Comparison of ENCODE assay signal across 8 mouse cellular contexts in genomic region chr8:104591856-104592255, GRCm38 (mm10). TPM values are rescaled to one million over a fixed set of nuclear protein-coding genes. Genes with fewer than 3 reads are reported as not detected.
DNase-seq lines count a peak whose midpoint lies in the region; ATAC-seq and TF ChIP-seq lines count a peak whose summit lies in the region.

No protein-coding gene starts in this region.

- WGBS in heart, embryonic 10.5 days = 7% methylated on average over 9 of the region's 9 CpGs
- 4% methylated on average over 9 of the region's 9 CpGs for WGBS in forebrain, postnatal 0 days
- 7% methylated on average over 9 of the region's 9 CpGs for WGBS in liver, embryonic 16.5 days (ENCODE audit: insufficient replicate concordance)

- peak overlapping the region; percentile 75 for H3K4me3 ChIP-seq in heart, embryonic 10.5 days
- peak overlapping the region; percentile 70 for H3K4me3 ChIP-seq in ES-Bruce4 (ENCODE audit: low read depth, low read length)
- H3K4me3 ChIP-seq in forebrain, postnatal 0 days (ENCODE audit: low read depth, low read length) = peak overlapping the region; percentile 79
- H3K4me3 ChIP-seq in liver, embryonic 16.5 days (ENCODE audit: low read depth, low read length) = peak overlapping the region; percentile 63

- TF ChIP-seq POLR2A in ES-Bruce4 (IDR thresholded peaks at IDR 0.05; ENCODE audit: insufficient read depth, low read length) = no peak

- no peak for DNase-seq in heart, embryonic 10.5 days (ENCODE audit: low spot score)
- no peak for DNase-seq in heart, postnatal 25 days (ENCODE audit: low spot score)
- no peak for DNase-seq in forebrain, postnatal 0 days
- no peak for DNase-seq in urinary bladder, adult 2 months (ENCODE audit: low spot score)
- DNase-seq in retina, postnatal 1 day = no peak
- DNase-seq in left cerebral cortex, adult 11 months (ENCODE audit: low spot score) = no peak

- TF ChIP-seq EP300 in ES-Bruce4 (IDR thresholded peaks at IDR 0.05; ENCODE audit: insufficient read depth, low read depth, low read length) = no peak

- no peaks in the 10 kb centered on the region for H3K27me3 ChIP-seq in heart, embryonic 10.5 days (ENCODE audit: insufficient read depth, poor library complexity, severe bottlenecking)
- no peaks in the 10 kb centered on the region; the same call in 1 of the 2 replicates for H3K27me3 ChIP-seq in ES-Bruce4 (ENCODE audit: control insufficient read depth, insufficient read depth, low read length, poor library complexity, severe bottlenecking)
- no peaks in the 10 kb centered on the region for H3K27me3 ChIP-seq in forebrain, postnatal 0 days (ENCODE audit: insufficient read depth, low read length)
- H3K27me3 ChIP-seq in liver, embryonic 16.5 days (ENCODE audit: control insufficient read depth, insufficient read depth, low read depth, low read length) = no peaks in the 10 kb centered on the region

- H3K9ac ChIP-seq in ES-Bruce4 (ENCODE audit: low read depth, poor library complexity, severe bottlenecking) = peak overlapping the region; percentile 54
- H3K9ac ChIP-seq in forebrain, postnatal 0 days = peak overlapping the region; percentile 74
- peak overlapping the region; percentile 52 for H3K9ac ChIP-seq in liver, embryonic 16.5 days (ENCODE audit: low read depth, low read length)

- H3K27ac ChIP-seq in heart, embryonic 10.5 days = peak overlapping the region; percentile 81
- no peak overlapping the region for H3K27ac ChIP-seq in ES-Bruce4 (ENCODE audit: insufficient read depth, low read length)
- H3K27ac ChIP-seq in forebrain, postnatal 0 days (ENCODE audit: low read depth, low read length) = peak overlapping the region; percentile 84
- H3K27ac ChIP-seq in liver, embryonic 16.5 days (ENCODE audit: low read length) = peak overlapping the region; percentile 74

- TF ChIP-seq CTCF in ES-Bruce4 (IDR thresholded peaks at IDR 0.05; ENCODE audit: low read depth, low read length) = no peak
- TF ChIP-seq CTCF in forebrain, postnatal 0 days (IDR thresholded peaks at IDR 0.05; ENCODE audit: low read depth) = no peak

- ATAC-seq in forebrain, postnatal 0 days = no peak
- 0 out of 2 replicates have a peak, but pooled peaks have one; percentile 24 for ATAC-seq in liver, embryonic 16.5 days (ENCODE audit: low read depth)

- peaks cover 14% of the 10 kb centered on the region for H3K4me1 ChIP-seq in heart, embryonic 10.5 days
- peaks cover 2% of the 10 kb centered on the region for H3K4me1 ChIP-seq in ES-Bruce4 (ENCODE audit: control insufficient read depth, insufficient read depth, low read length)
- peaks cover 4% of the 10 kb centered on the region for H3K4me1 ChIP-seq in forebrain, postnatal 0 days (ENCODE audit: insufficient read depth)
- H3K4me1 ChIP-seq in liver, embryonic 16.5 days (ENCODE audit: control insufficient read depth, low read depth, low read length) = peaks cover 14% of the 10 kb centered on the region

- intact Hi-C loops in heart, postnatal 25 days (cut with DNase I) = no loop called here

- H3K9me3 ChIP-seq in heart, embryonic 10.5 days = no peaks in the 10 kb centered on the region
- no peaks in the 10 kb centered on the region for H3K9me3 ChIP-seq in ES-Bruce4 (replicated peaks; ENCODE audit: control insufficient read depth, insufficient read depth, low read length, poor library complexity, severe bottlenecking)
- H3K9me3 ChIP-seq in forebrain, postnatal 0 days (ENCODE audit: low read length) = no peaks in the 10 kb centered on the region
- no peaks in the 10 kb centered on the region for H3K9me3 ChIP-seq in liver, embryonic 16.5 days (replicated peaks; ENCODE audit: control insufficient read depth, low read length)

- H3K36me3 ChIP-seq in heart, embryonic 10.5 days = peaks cover 30% of the 10 kb centered on the region
- H3K36me3 ChIP-seq in ES-Bruce4 (ENCODE audit: control insufficient read depth, insufficient read depth, low read length, poor library complexity, severe bottlenecking) = peaks cover 34% of the 10 kb centered on the region
- peaks cover 21% of the 10 kb centered on the region for H3K36me3 ChIP-seq in forebrain, postnatal 0 days (ENCODE audit: insufficient read depth)
- peaks cover 14% of the 10 kb centered on the region for H3K36me3 ChIP-seq in liver, embryonic 16.5 days (ENCODE audit: control insufficient read depth, insufficient read depth)

- H3K4me2 ChIP-seq in forebrain, postnatal 0 days (ENCODE audit: low read depth) = peak overlapping the region; percentile 90
- peak overlapping the region; percentile 69 for H3K4me2 ChIP-seq in liver, embryonic 16.5 days (ENCODE audit: low read depth, low read length)

RNA-seq across cellular contexts. Expression of gene Pdp2, which starts 0.6 kb away (rescaled TPM):
- 10.9 and 11.0 TPM in 2 replicates for polyA plus RNA-seq in heart, embryonic 10.5 days (2016; fragmentation: Nextera tagmentation; extraction: Ambion mirVana)
- total RNA-seq in heart, postnatal 25 days (2021) = 10 to 100 TPM; 20.1 to 29.0 TPM
- 12.1 and 13.0 TPM in 2 replicates for polyA plus RNA-seq in ES-Bruce4 (2011; ENCODE audit: insufficient read depth, insufficient read length, low read depth, missing spikeins)
- 11.8 and 13.2 TPM in 2 replicates for total RNA-seq in forebrain, postnatal 0 days (2014; rRNA removed)
- polyA plus RNA-seq in forebrain, postnatal 0 days (2015; fragmentation: Nextera tagmentation; extraction: Ambion mirVana) = 8.8 and 14.6 TPM in 2 replicates
- polyA plus RNA-seq in liver, embryonic 16.5 days (2015; fragmentation: Nextera tagmentation; extraction: Ambion mirVana) = 3.4 and 3.9 TPM in 2 replicates
- polyA plus RNA-seq in urinary bladder, adult 2 months (2012; rRNA removed) = 6.1 and 7.2 TPM in 2 replicates

RNA-seq across cellular contexts. Expression of gene Cdh16, which starts 32.3 kb away (rescaled TPM):
- polyA plus RNA-seq in heart, embryonic 10.5 days (2016; fragmentation: Nextera tagmentation; extraction: Ambion mirVana) = 8.0 and 21.0 TPM in 2 replicates
- total RNA-seq in heart, postnatal 25 days (2021) = 1 to 10 TPM; 2.4 to 3.1 TPM
- polyA plus RNA-seq in ES-Bruce4 (2011; ENCODE audit: insufficient read depth, insufficient read length, low read depth, missing spikeins) = not detected in 2 replicates
- not detected in 2 replicates for total RNA-seq in forebrain, postnatal 0 days (2014; rRNA removed)
- polyA plus RNA-seq in forebrain, postnatal 0 days (2015; fragmentation: Nextera tagmentation; extraction: Ambion mirVana) = not detected in 2 replicates
- polyA plus RNA-seq in liver, embryonic 16.5 days (2015; fragmentation: Nextera tagmentation; extraction: Ambion mirVana) = 0.24 and 0.32 TPM in 2 replicates
- not detected in 2 replicates for polyA plus RNA-seq in urinary bladder, adult 2 months (2012; rRNA removed)

RNA-seq across cellular contexts. Expression of gene Rrad, which starts 39.3 kb away (rescaled TPM):
- 200 and 322 TPM in 2 replicates for polyA plus RNA-seq in heart, embryonic 10.5 days (2016; fragmentation: Nextera tagmentation; extraction: Ambion mirVana)
- 100 to 1,000 TPM; 323 to 376 TPM for total RNA-seq in heart, postnatal 25 days (2021)
- polyA plus RNA-seq in ES-Bruce4 (2011; ENCODE audit: insufficient read depth, insufficient read length, low read depth, missing spikeins) = 1.4 and 1.9 TPM in 2 replicates
- total RNA-seq in forebrain, postnatal 0 days (2014; rRNA removed) = 5.2 and 5.3 TPM in 2 replicates
- polyA plus RNA-seq in forebrain, postnatal 0 days (2015; fragmentation: Nextera tagmentation; extraction: Ambion mirVana) = 2.2 and 2.9 TPM in 2 replicates
- 0.78 and 1.3 TPM in 2 replicates for polyA plus RNA-seq in liver, embryonic 16.5 days (2015; fragmentation: Nextera tagmentation; extraction: Ambion mirVana)
- polyA plus RNA-seq in urinary bladder, adult 2 months (2012; rRNA removed) = 10.3 and 13.4 TPM in 2 replicates

RNA-seq across cellular contexts. Expression of gene Ciao2b, which starts 49.9 kb away (rescaled TPM):
- polyA plus RNA-seq in heart, embryonic 10.5 days (2016; fragmentation: Nextera tagmentation; extraction: Ambion mirVana) = 198 and 244 TPM in 2 replicates
- 10 to 100 TPM; 58.7 to 66.5 TPM for total RNA-seq in heart, postnatal 25 days (2021)
- polyA plus RNA-seq in ES-Bruce4 (2011; ENCODE audit: insufficient read depth, insufficient read length, low read depth, missing spikeins) = 63.4 and 71.3 TPM in 2 replicates
- 54.9 and 61.9 TPM in 2 replicates for total RNA-seq in forebrain, postnatal 0 days (2014; rRNA removed)
- polyA plus RNA-seq in forebrain, postnatal 0 days (2015; fragmentation: Nextera tagmentation; extraction: Ambion mirVana) = 108 and 110 TPM in 2 replicates
- polyA plus RNA-seq in liver, embryonic 16.5 days (2015; fragmentation: Nextera tagmentation; extraction: Ambion mirVana) = 38.0 and 42.8 TPM in 2 replicates
- 53.2 and 69.5 TPM in 2 replicates for polyA plus RNA-seq in urinary bladder, adult 2 months (2012; rRNA removed)

RNA-seq across cellular contexts. Expression of gene Car7, which starts 57.4 kb away (rescaled TPM):
- polyA plus RNA-seq in heart, embryonic 10.5 days (2016; fragmentation: Nextera tagmentation; extraction: Ambion mirVana) = 0.90 and 2.3 TPM in 2 replicates
- 1 to 10 TPM; 2.9 to 3.4 TPM for total RNA-seq in heart, postnatal 25 days (2021)
- polyA plus RNA-seq in ES-Bruce4 (2011; ENCODE audit: insufficient read depth, insufficient read length, low read depth, missing spikeins) = 1.2 and 1.4 TPM in 2 replicates
- total RNA-seq in forebrain, postnatal 0 days (2014; rRNA removed) = 2.2 and 2.5 TPM in 2 replicates
- 1.6 and 2.0 TPM in 2 replicates for polyA plus RNA-seq in forebrain, postnatal 0 days (2015; fragmentation: Nextera tagmentation; extraction: Ambion mirVana)
- 2.0 and 3.4 TPM in 2 replicates for polyA plus RNA-seq in liver, embryonic 16.5 days (2015; fragmentation: Nextera tagmentation; extraction: Ambion mirVana)
- polyA plus RNA-seq in urinary bladder, adult 2 months (2012; rRNA removed) = 3.5 and 4.7 TPM in 2 replicates

Comparison
In these comparisons a context has a peak if more than half of its experiments do, and no peak if none do; other contexts are left out.
1. RNA of gene Rrad, which starts 39.3 kb away (polyA plus RNA-seq): 200 to 322 TPM in heart, embryonic 10.5 days; 10.3 to 13.4 TPM in urinary bladder, adult 2 months, 2.2 to 2.9 TPM in forebrain, postnatal 0 days, 1.4 to 1.9 TPM in ES-Bruce4 and 0.78 to 1.3 TPM in liver, embryonic 16.5 days; every median in the first group is over 10 times any median in the second.
2. Peak in every context shown above with its lines, with median percentiles within 50 percentile points of each other: H3K4me3 ChIP-seq and H3K9ac ChIP-seq.